Mouse (Mus musculus): Measurements from ENCODE around the gene Sh2d1a. TPM values are rescaled to one million over a fixed set of nuclear protein-coding genes. Genes with fewer than 3 reads are reported as not detected.

The Sh2d1a gene
- polyA plus RNA-seq (2014; fragmentation: Nextera tagmentation; extraction: Ambion mirVana), result 0.44 and 0.81 TPM in 2 replicates

DNA sequence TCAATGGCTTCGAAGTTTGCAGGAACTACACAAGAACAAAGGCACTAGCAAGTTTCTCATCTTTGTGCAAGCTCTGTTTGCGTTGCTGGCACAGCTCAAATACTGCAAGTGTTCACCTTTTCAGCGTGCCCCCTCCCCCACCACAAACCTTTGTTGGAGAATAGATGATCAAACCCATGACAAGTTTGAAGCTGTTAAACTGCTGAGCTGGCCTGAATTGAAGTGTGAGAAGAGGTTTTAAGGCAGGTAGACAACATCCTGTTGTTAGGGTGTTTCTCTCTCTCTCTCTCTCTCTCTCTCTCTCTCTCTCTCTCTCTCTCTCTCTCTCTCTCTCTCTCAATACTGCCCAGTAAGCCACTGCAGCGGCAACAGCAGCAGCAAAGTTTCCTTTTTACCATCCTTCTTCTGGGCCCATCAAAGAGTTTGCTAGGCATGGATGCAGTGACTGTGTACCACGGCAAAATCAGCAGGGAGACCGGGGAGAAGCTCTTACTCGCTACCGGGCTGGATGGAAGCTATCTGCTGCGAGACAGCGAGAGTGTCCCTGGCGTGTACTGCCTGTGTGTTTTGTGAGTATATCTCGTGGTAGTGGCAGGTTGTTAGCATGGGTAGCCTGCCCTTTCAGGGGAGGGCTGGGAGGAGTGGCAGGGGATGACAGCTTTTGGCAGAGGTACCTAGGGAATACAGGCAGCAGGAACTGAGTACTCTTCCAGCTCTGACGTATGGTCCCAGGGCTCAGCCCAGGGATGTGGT lies at the start of gene Sh2d1a:
TSS of gene Sh2d1a (plus strand) at position 163 of the 753 bp plus-strand sequence.
- Histone ChIP-seq H3K27ac (ENCODE audit: low read depth, low read length) (no peak within 1 kb of the TSS), H3K4me2 (ENCODE audit: low read depth, low read length, severe bottlenecking) (no peak within 1 kb of the TSS), H3K9me3 (ENCODE audit: control insufficient read depth, low read length) (no peaks in the 10 kb centered on the region), H3K4me3 (ENCODE audit: low read depth, low read length) (no peak within 1 kb of the TSS), H3K4me1 (replicated peaks; ENCODE audit: control insufficient read depth, insufficient read depth, low read length) (no peaks in the 10 kb centered on the region), H3K9ac (ENCODE audit: low read length) (no peak within 1 kb of the TSS), H3K36me3 (ENCODE audit: control insufficient read depth, insufficient read depth, low read length) (no peaks in the 10 kb centered on the region), H3K27me3 (ENCODE audit: control insufficient read depth, insufficient read depth, low read length) (no peaks in the 10 kb centered on the region)
- DNase-seq (ENCODE audit: low spot score), result no peak
- 83% methylated on average over 13 of the region's 13 CpGs for WGBS
- no peak for ATAC-seq (replicated peaks; ENCODE audit: low FRiP score)

DNA sequence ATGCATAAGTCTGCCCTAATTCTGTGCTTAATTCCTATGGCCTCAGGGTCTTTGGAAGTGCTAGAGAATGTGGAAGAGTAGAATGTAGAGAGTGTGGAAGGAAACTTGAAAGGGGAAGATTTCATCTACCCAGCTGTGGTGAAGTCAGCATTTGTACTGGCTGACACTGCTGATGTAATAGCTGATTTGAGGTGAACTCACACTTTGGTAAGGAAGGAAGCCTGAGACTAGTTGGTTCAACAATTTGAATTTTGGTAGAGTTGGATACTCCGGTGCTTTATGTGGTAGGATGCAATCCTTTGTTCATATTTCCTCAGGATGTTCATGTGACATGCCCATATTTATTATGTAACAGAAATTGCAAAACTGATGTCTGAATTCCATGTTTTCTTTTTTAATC lies 49.3 kb upstream of the Sh2d1a start:
- Histone ChIP-seq H3K27ac (ENCODE audit: low read depth, low read length) (no peak overlapping the region), H3K4me3 (ENCODE audit: low read depth, low read length) (no peak overlapping the region), H3K36me3 (ENCODE audit: control insufficient read depth, insufficient read depth, low read length) (no peaks in the 10 kb centered on the region), H3K4me1 (replicated peaks; ENCODE audit: control insufficient read depth, insufficient read depth, low read length) (no peaks in the 10 kb centered on the region), H3K4me2 (ENCODE audit: low read depth, low read length, severe bottlenecking) (no peak overlapping the region), H3K9me3 (ENCODE audit: control insufficient read depth, low read length) (no peaks in the 10 kb centered on the region), H3K9ac (ENCODE audit: low read length) (no peak overlapping the region), H3K27me3 (ENCODE audit: control insufficient read depth, insufficient read depth, low read length) (no peaks in the 10 kb centered on the region)
- ATAC-seq (replicated peaks; ENCODE audit: low FRiP score), result no peak
- DNase-seq (ENCODE audit: low spot score), result no peak
- WGBS, result 100% methylated on average over 1 of the region's 1 CpGs

DNA sequence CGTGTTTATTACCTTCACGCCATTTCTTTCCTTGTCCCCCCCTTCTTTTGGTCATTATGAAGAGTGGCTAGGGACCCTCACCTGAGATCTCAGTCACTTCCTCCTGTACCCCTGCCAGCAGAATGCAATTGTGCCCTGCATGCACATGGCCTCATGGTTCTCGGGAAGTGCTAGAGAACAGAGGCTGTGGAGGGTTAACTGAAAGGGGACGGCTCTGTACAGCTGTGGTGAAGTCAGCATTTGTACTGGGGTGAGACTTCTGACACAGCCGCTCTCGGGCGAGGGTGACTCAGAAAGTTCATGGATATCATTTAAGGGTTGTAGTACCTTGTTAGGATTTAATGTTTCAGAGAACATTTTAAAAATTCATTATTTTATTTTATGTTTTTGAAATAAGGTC lies 47.7 kb upstream of the Sh2d1a start:
- Histone ChIP-seq H3K27ac (ENCODE audit: low read depth, low read length) (no peak overlapping the region), H3K9ac (ENCODE audit: low read length) (no peak overlapping the region), H3K36me3 (ENCODE audit: control insufficient read depth, insufficient read depth, low read length) (no peaks in the 10 kb centered on the region), H3K27me3 (ENCODE audit: control insufficient read depth, insufficient read depth, low read length) (no peaks in the 10 kb centered on the region), H3K4me3 (ENCODE audit: low read depth, low read length) (no peak overlapping the region), H3K9me3 (ENCODE audit: control insufficient read depth, low read length) (no peaks in the 10 kb centered on the region), H3K4me2 (ENCODE audit: low read depth, low read length, severe bottlenecking) (no peak overlapping the region), H3K4me1 (replicated peaks; ENCODE audit: control insufficient read depth, insufficient read depth, low read length) (no peaks in the 10 kb centered on the region)
- no peak for ATAC-seq (replicated peaks; ENCODE audit: low FRiP score)
- DNase-seq (ENCODE audit: low spot score), result no peak
- WGBS, result 85% methylated on average over 7 of the region's 7 CpGs

DNA sequence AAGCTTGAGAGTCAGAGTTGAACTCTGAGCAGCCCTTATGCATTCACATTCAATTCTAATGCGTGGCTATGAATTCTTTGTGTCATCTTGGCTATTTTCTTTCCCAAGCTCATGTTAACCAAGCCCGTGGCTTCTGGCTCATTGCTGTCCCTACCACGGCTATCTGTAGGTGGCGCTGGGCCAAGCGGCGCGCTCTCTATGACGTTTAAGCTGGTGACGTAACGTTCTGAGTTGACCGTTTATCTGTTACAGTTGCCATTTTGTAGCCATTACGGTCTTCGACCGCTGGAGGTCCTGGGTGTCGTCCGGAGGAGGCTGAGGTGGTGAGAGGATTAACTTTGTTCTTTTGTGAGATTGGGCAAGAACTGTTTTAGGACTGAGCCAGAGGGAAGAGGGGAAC lies 12.8 kb upstream of the Sh2d1a start, which contains the start of gene Tex13c2:
TSS of gene Tex13c2 (plus strand) at position 246 of the 400 bp plus-strand sequence.
- no peak for ATAC-seq (replicated peaks; ENCODE audit: low FRiP score)
- Histone ChIP-seq H3K4me1 (replicated peaks; ENCODE audit: control insufficient read depth, insufficient read depth, low read length) (no peaks in the 10 kb centered on the region), H3K4me2 (ENCODE audit: low read depth, low read length, severe bottlenecking) (no peak within 1 kb of the TSS), H3K4me3 (ENCODE audit: low read depth, low read length) (no peak within 1 kb of the TSS), H3K27me3 (ENCODE audit: control insufficient read depth, insufficient read depth, low read length) (no peaks in the 10 kb centered on the region), H3K9ac (ENCODE audit: low read length) (no peak within 1 kb of the TSS), H3K36me3 (ENCODE audit: control insufficient read depth, insufficient read depth, low read length) (no peaks in the 10 kb centered on the region), H3K27ac (ENCODE audit: low read depth, low read length) (no peak within 1 kb of the TSS), H3K9me3 (ENCODE audit: control insufficient read depth, low read length) (no peaks in the 10 kb centered on the region)
- WGBS, result 91% methylated on average over 16 of the region's 16 CpGs
- no peak for DNase-seq (ENCODE audit: low spot score)

DNA sequence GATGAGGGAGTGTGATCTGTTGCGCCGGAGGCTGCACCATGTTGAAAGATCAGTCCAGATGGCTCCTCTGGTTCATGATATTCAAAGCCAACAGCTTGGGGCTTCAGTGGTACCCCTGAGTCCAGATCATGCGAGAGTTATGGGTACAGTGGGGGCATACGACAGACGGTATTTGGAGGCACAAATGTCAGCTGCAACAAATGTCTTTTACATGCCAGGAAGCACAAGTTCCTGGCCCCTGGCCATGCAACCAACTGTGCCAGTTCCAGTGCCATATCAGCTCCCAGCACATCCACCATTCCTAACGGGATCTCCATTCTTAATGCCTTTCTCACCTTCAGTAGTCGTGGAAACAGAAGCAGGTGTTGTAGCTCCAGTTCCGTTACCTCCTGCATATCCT lies 11.9 kb upstream of the Sh2d1a start:
- H3K4me1 ChIP-seq (replicated peaks; ENCODE audit: control insufficient read depth, insufficient read depth, low read length), result no peaks in the 10 kb centered on the region
- ATAC-seq (replicated peaks; ENCODE audit: low FRiP score) (no peak), DNase-seq (ENCODE audit: low spot score) (no peak)
- no peak overlapping the region for H3K4me3 ChIP-seq (ENCODE audit: low read depth, low read length)
- H3K27me3 ChIP-seq (ENCODE audit: control insufficient read depth, insufficient read depth, low read length), result no peaks in the 10 kb centered on the region
- no peaks in the 10 kb centered on the region for H3K9me3 ChIP-seq (ENCODE audit: control insufficient read depth, low read length)
- H3K27ac ChIP-seq (ENCODE audit: low read depth, low read length), result no peak overlapping the region
- no peak overlapping the region for H3K9ac ChIP-seq (ENCODE audit: low read length)
- no peak overlapping the region for H3K4me2 ChIP-seq (ENCODE audit: low read depth, low read length, severe bottlenecking)
- no peaks in the 10 kb centered on the region for H3K36me3 ChIP-seq (ENCODE audit: control insufficient read depth, insufficient read depth, low read length)
- WGBS, result 93% methylated on average over 8 of the region's 8 CpGs

DNA sequence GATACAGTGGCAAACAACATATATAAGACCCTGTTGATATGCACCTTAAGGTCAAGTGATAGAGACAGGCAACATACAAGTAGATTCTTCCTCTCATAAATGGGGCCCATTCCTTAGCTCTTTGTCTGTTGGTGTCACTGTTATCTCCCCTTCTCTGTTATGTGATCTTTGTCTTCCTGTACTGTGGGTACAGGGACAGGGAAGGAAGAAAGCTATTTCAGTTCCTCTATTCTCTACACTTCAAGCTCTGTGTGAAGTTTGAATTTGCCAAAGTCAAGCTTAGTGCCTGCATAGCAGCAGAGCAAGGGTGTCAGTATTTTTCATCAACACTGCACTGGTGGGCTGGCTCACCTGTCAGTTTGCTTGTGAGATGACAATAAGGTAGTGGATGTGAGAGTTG lies 1.7 kb upstream of the Sh2d1a start:
- H3K9me3 ChIP-seq (ENCODE audit: control insufficient read depth, low read length), result no peaks in the 10 kb centered on the region
- ATAC-seq (replicated peaks; ENCODE audit: low FRiP score) (no peak), DNase-seq (ENCODE audit: low spot score) (no peak)
- H3K27ac ChIP-seq (ENCODE audit: low read depth, low read length), result no peak overlapping the region
- no peak overlapping the region for H3K9ac ChIP-seq (ENCODE audit: low read length)
- H3K27me3 ChIP-seq (ENCODE audit: control insufficient read depth, insufficient read depth, low read length), result no peaks in the 10 kb centered on the region
- H3K4me1 ChIP-seq (replicated peaks; ENCODE audit: control insufficient read depth, insufficient read depth, low read length), result no peaks in the 10 kb centered on the region
- H3K4me3 ChIP-seq (ENCODE audit: low read depth, low read length), result no peak overlapping the region
- no peaks in the 10 kb centered on the region for H3K36me3 ChIP-seq (ENCODE audit: control insufficient read depth, insufficient read depth, low read length)
- H3K4me2 ChIP-seq (ENCODE audit: low read depth, low read length, severe bottlenecking), result no peak overlapping the region

DNA sequence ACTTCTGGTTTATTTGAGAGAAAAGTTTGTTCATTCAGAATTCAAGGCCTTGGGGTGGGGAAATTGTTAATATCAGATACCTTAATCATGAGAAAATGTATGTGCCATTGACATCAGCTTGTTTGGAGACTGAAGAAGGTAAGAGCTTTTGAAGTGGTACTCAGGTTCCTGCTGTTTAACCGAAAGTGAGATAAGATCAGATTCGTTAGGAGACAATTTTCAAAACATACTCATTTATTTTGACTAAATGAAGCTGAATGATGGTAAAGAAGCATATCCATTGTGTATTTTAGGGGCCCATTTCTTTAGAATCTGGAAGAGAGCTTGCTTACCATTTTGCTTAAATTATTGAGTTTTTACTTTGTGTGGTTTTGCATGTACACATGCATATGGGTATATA lies 8.9 kb downstream of the Sh2d1a start:
- Histone ChIP-seq H3K36me3 (ENCODE audit: control insufficient read depth, insufficient read depth, low read length) (no peaks in the 10 kb centered on the region), H3K4me3 (ENCODE audit: low read depth, low read length) (no peak overlapping the region), H3K27ac (ENCODE audit: low read depth, low read length) (no peak overlapping the region), H3K27me3 (ENCODE audit: control insufficient read depth, insufficient read depth, low read length) (no peaks in the 10 kb centered on the region), H3K9ac (ENCODE audit: low read length) (no peak overlapping the region), H3K4me2 (ENCODE audit: low read depth, low read length, severe bottlenecking) (no peak overlapping the region), H3K4me1 (replicated peaks; ENCODE audit: control insufficient read depth, insufficient read depth, low read length) (no peaks in the 10 kb centered on the region), H3K9me3 (ENCODE audit: control insufficient read depth, low read length) (no peaks in the 10 kb centered on the region)
- DNase-seq (ENCODE audit: low spot score) (no peak), ATAC-seq (replicated peaks; ENCODE audit: low FRiP score) (no peak)
- WGBS, result 84% methylated on average over 2 of the region's 2 CpGs

DNA sequence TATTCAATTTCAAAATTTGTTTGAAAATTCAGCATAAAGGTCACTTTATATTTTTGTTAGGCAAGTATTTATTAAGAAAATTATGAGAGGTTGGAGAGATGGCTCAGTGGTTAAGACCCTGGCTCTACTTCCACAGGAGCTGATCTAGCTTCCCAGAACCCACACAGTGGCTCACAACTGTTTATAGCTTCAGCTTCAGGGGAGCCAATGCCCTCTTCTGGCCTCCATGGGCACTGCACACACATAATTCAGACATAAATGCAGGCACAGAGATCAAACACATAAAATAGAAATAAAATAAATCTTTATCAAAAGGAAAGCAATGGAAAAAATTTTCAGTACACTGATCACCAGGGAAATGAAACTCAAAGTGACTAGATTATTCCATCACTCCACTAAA lies 10.3 kb downstream of the Sh2d1a start:
- H3K27ac ChIP-seq (ENCODE audit: low read depth, low read length), result no peak overlapping the region
- ATAC-seq (replicated peaks; ENCODE audit: low FRiP score), result no peak
- no peak overlapping the region for H3K4me2 ChIP-seq (ENCODE audit: low read depth, low read length, severe bottlenecking)
- no peak for DNase-seq (ENCODE audit: low spot score)
- no peaks in the 10 kb centered on the region for H3K4me1 ChIP-seq (replicated peaks; ENCODE audit: control insufficient read depth, insufficient read depth, low read length)
- H3K9me3 ChIP-seq (ENCODE audit: control insufficient read depth, low read length), result no peaks in the 10 kb centered on the region
- H3K4me3 ChIP-seq (ENCODE audit: low read depth, low read length), result no peak overlapping the region
- no peaks in the 10 kb centered on the region for H3K36me3 ChIP-seq (ENCODE audit: control insufficient read depth, insufficient read depth, low read length)
- no peaks in the 10 kb centered on the region for H3K27me3 ChIP-seq (ENCODE audit: control insufficient read depth, insufficient read depth, low read length)
- no peak overlapping the region for H3K9ac ChIP-seq (ENCODE audit: low read length)

DNA sequence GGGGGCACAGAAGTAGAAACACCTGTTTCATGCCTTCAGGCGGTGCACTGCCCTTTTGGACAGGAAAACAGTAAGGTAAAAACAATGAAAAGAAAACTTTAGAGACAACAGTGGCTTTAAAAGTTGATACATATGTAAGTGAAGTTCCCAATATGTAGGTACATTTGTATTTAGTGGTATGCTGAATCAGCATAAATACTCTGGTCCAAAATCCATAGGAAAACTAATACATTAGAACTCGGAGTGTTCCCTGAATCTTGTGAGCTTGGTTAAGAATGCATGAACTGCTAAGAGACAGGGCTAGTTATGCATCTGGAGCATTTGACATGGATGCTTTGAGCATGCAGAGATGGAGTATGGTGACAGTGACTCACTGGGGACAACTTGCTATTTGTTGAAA lies 20.6 kb downstream of the Sh2d1a start:
- Histone ChIP-seq H3K4me2 (ENCODE audit: low read depth, low read length, severe bottlenecking) (no peak overlapping the region), H3K27ac (ENCODE audit: low read depth, low read length) (no peak overlapping the region), H3K4me3 (ENCODE audit: low read depth, low read length) (no peak overlapping the region), H3K9ac (ENCODE audit: low read length) (no peak overlapping the region), H3K4me1 (replicated peaks; ENCODE audit: control insufficient read depth, insufficient read depth, low read length) (no peaks in the 10 kb centered on the region), H3K27me3 (ENCODE audit: control insufficient read depth, insufficient read depth, low read length) (no peaks in the 10 kb centered on the region), H3K36me3 (ENCODE audit: control insufficient read depth, insufficient read depth, low read length) (no peaks in the 10 kb centered on the region), H3K9me3 (ENCODE audit: control insufficient read depth, low read length) (no peaks in the 10 kb centered on the region)
- ATAC-seq (replicated peaks; ENCODE audit: low FRiP score) (no peak), DNase-seq (ENCODE audit: low spot score) (no peak)
- WGBS, result 90% methylated on average over 2 of the region's 2 CpGs

Measured in forebrain, embryonic 11.5 days (tissue).